Mouse (Mus musculus): ENCODE measurements at regions not wholly inside any gene's neighbourhood (a gene's known extent, or its start where the extent isn't known, plus 50 kb on each side); places are given as distances from the start of the nearest gene placed in this dataset.

GRCm38 (mm10) chr10:43710186-43710885 lies 132.3 kb downstream of the Cd24a start:
- no peak for TF ChIP-seq POLR2A (IDR thresholded peaks at IDR 0.05; ENCODE audit: borderline replicate concordance, insufficient read depth, low read length)
- TF ChIP-seq CTCF (IDR thresholded peaks at IDR 0.05; ENCODE audit: borderline replicate concordance, insufficient read depth, low read depth, low read length) = no peak
